Mouse (Mus musculus): ENCODE measurements at regions not wholly inside any gene's neighbourhood (a gene's known extent, or its start where the extent isn't known, plus 50 kb on each side); places are given as distances from the start of the nearest gene placed in this dataset.

- H3K4me1 ChIP-seq (ENCODE audit: insufficient read depth, low read depth, low read length) = no peaks in the 10 kb centered on the region
- H3K4me3 ChIP-seq (ENCODE audit: low read depth, low read length) = no peak overlapping the region
- H3K27ac ChIP-seq (ENCODE audit: low read length) = no peak overlapping the region
- DNase-seq (ENCODE audit: low spot score) (no peak), ATAC-seq (no peak)
- no peak overlapping the region for H3K9ac ChIP-seq (replicated peaks; ENCODE audit: low read depth)
- no peaks in the 10 kb centered on the region for H3K9me3 ChIP-seq (ENCODE audit: low read length)
- no peaks in the 10 kb centered on the region for H3K27me3 ChIP-seq (replicated peaks; ENCODE audit: insufficient read depth, low read length)
- 82% methylated on average over 7 of the region's 7 CpGs for WGBS
- H3K36me3 ChIP-seq (ENCODE audit: insufficient read depth, low read length) = no peaks in the 10 kb centered on the region
- no peak overlapping the region for H3K4me2 ChIP-seq (replicated peaks; ENCODE audit: low read depth, low read length)
- TF ChIP-seq EP300 (IDR thresholded peaks at IDR 0.05) (no peak), CTCF (IDR thresholded peaks at IDR 0.05) (no peak)
These were observed 169.0 kb upstream of the 4930535I16Rik start for GRCm38 (mm10) chr4:124086801-124087200.

- 69% methylated on average over 7 of the region's 7 CpGs for WGBS
- no peak overlapping the region for H3K27ac ChIP-seq (ENCODE audit: low read length)
These were observed 168.4 kb upstream of the 4930535I16Rik start for GRCm38 (mm10) chr4:124086254-124086653.

GRCm38 (mm10) chr4:124079603-124080002 lies 161.8 kb upstream of the 4930535I16Rik start:
- Histone ChIP-seq H3K27ac (ENCODE audit: low read length) (no peak overlapping the region), H3K9ac (replicated peaks; ENCODE audit: low read depth) (no peak overlapping the region), H3K9me3 (ENCODE audit: low read length) (no peaks in the 10 kb centered on the region), H3K36me3 (ENCODE audit: insufficient read depth, low read length) (no peaks in the 10 kb centered on the region), H3K4me3 (ENCODE audit: low read depth, low read length) (no peak overlapping the region), H3K27me3 (replicated peaks; ENCODE audit: insufficient read depth, low read length) (no peaks in the 10 kb centered on the region), H3K4me1 (ENCODE audit: insufficient read depth, low read depth, low read length) (no peaks in the 10 kb centered on the region), H3K4me2 (replicated peaks; ENCODE audit: low read depth, low read length) (no peak overlapping the region)
- no peak for ATAC-seq
- no peak for DNase-seq (ENCODE audit: low spot score)
- 51% methylated on average over 3 of the region's 3 CpGs for WGBS
- TF ChIP-seq CTCF (IDR thresholded peaks at IDR 0.05) = no peak

More at GRCm38 (mm10) chr4:124086254-124086653, 168.4 kb upstream of the 4930535I16Rik start:
- no peaks in the 10 kb centered on the region for H3K36me3 ChIP-seq (ENCODE audit: insufficient read depth, low read length)
- no peaks in the 10 kb centered on the region for H3K27me3 ChIP-seq (replicated peaks; ENCODE audit: insufficient read depth, low read length)
- TF ChIP-seq CTCF (IDR thresholded peaks at IDR 0.05) = no peak
- no peak for TF ChIP-seq EP300 (IDR thresholded peaks at IDR 0.05)
- no peak for DNase-seq (ENCODE audit: low spot score)
- no peak overlapping the region for H3K9ac ChIP-seq (replicated peaks; ENCODE audit: low read depth)
- no peaks in the 10 kb centered on the region for H3K9me3 ChIP-seq (ENCODE audit: low read length)
- H3K4me3 ChIP-seq (ENCODE audit: low read depth, low read length) = no peak overlapping the region
- no peak for ATAC-seq
- H3K4me2 ChIP-seq (replicated peaks; ENCODE audit: low read depth, low read length) = no peak overlapping the region
- no peaks in the 10 kb centered on the region for H3K4me1 ChIP-seq (ENCODE audit: insufficient read depth, low read depth, low read length)

GRCm38 (mm10) chr4:124075551-124075950 lies 157.7 kb upstream of the 4930535I16Rik start:
- WGBS = 58% methylated on average over 5 of the region's 5 CpGs

GRCm38 (mm10) chr4:124073646-124074045 lies 155.8 kb upstream of the 4930535I16Rik start:
- no peak overlapping the region for H3K9ac ChIP-seq (replicated peaks; ENCODE audit: low read depth)
- TF ChIP-seq EP300 (IDR thresholded peaks at IDR 0.05) = no peak
- no peak for TF ChIP-seq CTCF (IDR thresholded peaks at IDR 0.05)

More at GRCm38 (mm10) chr4:124075551-124075950, 157.7 kb upstream of the 4930535I16Rik start:
- H3K4me1 ChIP-seq (ENCODE audit: insufficient read depth, low read depth, low read length) = no peaks in the 10 kb centered on the region
- H3K27ac ChIP-seq (ENCODE audit: low read length) = no peak overlapping the region
- H3K4me2 ChIP-seq (replicated peaks; ENCODE audit: low read depth, low read length) = no peak overlapping the region
- no peaks in the 10 kb centered on the region for H3K27me3 ChIP-seq (replicated peaks; ENCODE audit: insufficient read depth, low read length)
- no peak overlapping the region for H3K9ac ChIP-seq (replicated peaks; ENCODE audit: low read depth)
- H3K36me3 ChIP-seq (ENCODE audit: insufficient read depth, low read length) = no peaks in the 10 kb centered on the region
- no peak overlapping the region for H3K4me3 ChIP-seq (ENCODE audit: low read depth, low read length)
- ATAC-seq (no peak), DNase-seq (ENCODE audit: low spot score) (no peak)
- no peaks in the 10 kb centered on the region for H3K9me3 ChIP-seq (ENCODE audit: low read length)
- TF ChIP-seq EP300 (IDR thresholded peaks at IDR 0.05) (no peak), CTCF (IDR thresholded peaks at IDR 0.05) (no peak)

GRCm38 (mm10) chr4:124064601-124065000 lies 146.8 kb upstream of the 4930535I16Rik start:
- H3K36me3 ChIP-seq (ENCODE audit: insufficient read depth, low read length) = no peaks in the 10 kb centered on the region
- no peak overlapping the region for H3K4me2 ChIP-seq (replicated peaks; ENCODE audit: low read depth, low read length)
- H3K27ac ChIP-seq (ENCODE audit: low read length) = no peak overlapping the region
- DNase-seq (ENCODE audit: low spot score) (no peak), ATAC-seq (no peak)
- no peak overlapping the region for H3K4me3 ChIP-seq (ENCODE audit: low read depth, low read length)
- WGBS = 81% methylated on average over 2 of the region's 3 CpGs
- H3K9ac ChIP-seq (replicated peaks; ENCODE audit: low read depth) = no peak overlapping the region
- H3K4me1 ChIP-seq (ENCODE audit: insufficient read depth, low read depth, low read length) = no peaks in the 10 kb centered on the region
- no peak for TF ChIP-seq CTCF (IDR thresholded peaks at IDR 0.05)
- TF ChIP-seq EP300 (IDR thresholded peaks at IDR 0.05) = no peak
- no peaks in the 10 kb centered on the region for H3K9me3 ChIP-seq (ENCODE audit: low read length)
- H3K27me3 ChIP-seq (replicated peaks; ENCODE audit: insufficient read depth, low read length) = no peaks in the 10 kb centered on the region

More at GRCm38 (mm10) chr4:124073646-124074045, 155.8 kb upstream of the 4930535I16Rik start:
- DNase-seq (ENCODE audit: low spot score) = no peak
- H3K36me3 ChIP-seq (ENCODE audit: insufficient read depth, low read length) = no peaks in the 10 kb centered on the region
- 82% methylated on average over 1 of the region's 1 CpGs for WGBS
- H3K4me1 ChIP-seq (ENCODE audit: insufficient read depth, low read depth, low read length) = no peaks in the 10 kb centered on the region
- no peak overlapping the region for H3K4me3 ChIP-seq (ENCODE audit: low read depth, low read length)
- H3K4me2 ChIP-seq (replicated peaks; ENCODE audit: low read depth, low read length) = no peak overlapping the region
- no peaks in the 10 kb centered on the region for H3K27me3 ChIP-seq (replicated peaks; ENCODE audit: insufficient read depth, low read length)
- no peaks in the 10 kb centered on the region for H3K9me3 ChIP-seq (ENCODE audit: low read length)
- no peak overlapping the region for H3K27ac ChIP-seq (ENCODE audit: low read length)
- ATAC-seq = no peak

Measured in lung, postnatal 0 days (tissue).